Mouse (Mus musculus) cerebellum, adult 2 months (tissue): ENCODE measurements around the gene Ednra. TPM values are rescaled to one million over a fixed set of nuclear protein-coding genes. Genes with fewer than 3 reads are reported as not detected.

Experiments used
- DNase-seq, 2 experiments: peaks; one replicate each; pipeline ENCODE4 v3.0.0; 2021
- H3K27ac ChIP-seq: fragments of 200-500 bp; 2 replicates; pipeline ENCODE4 v1.5.1; 2012; ENCODE audit warnings: low read length, control low read depth, inconsistent platforms; ENCODE audit not compliant: insufficient read depth
- H3K27me3 ChIP-seq: fragments of 200-500 bp; 2 replicates; pipeline ENCODE4 v1.6.1; 2012; ENCODE audit warnings: inconsistent platforms, mild to moderate bottlenecking, low read length, moderate library complexity; ENCODE audit not compliant: control insufficient read depth, insufficient read depth
- H3K4me1 ChIP-seq: fragments of 200-500 bp; 2 replicates; pipeline ENCODE4 v1.6.1; 2011; ENCODE audit warnings: low read length; ENCODE audit not compliant: control insufficient read depth, insufficient read depth
- H3K4me3 ChIP-seq: fragments of 200-500 bp; replicated peaks from 2 replicates; pipeline ENCODE3; 2011; ENCODE audit warnings: mild to moderate bottlenecking, low read depth, low read length, control low read depth; ENCODE audit not compliant: insufficient read depth
- CTCF ChIP-seq: fragments of 200-500 bp; IDR thresholded peaks from 2 replicates; pipeline ENCODE4 v1.5.1; 2011; ENCODE audit warnings: low read depth, mild to moderate bottlenecking, control low read depth, low read length, moderate library complexity, borderline replicate concordance; ENCODE audit not compliant: insufficient read depth
- POLR2A ChIP-seq: fragments of 200-500 bp; IDR thresholded peaks from 2 replicates; pipeline ENCODE4 v1.6.1; 2011; ENCODE audit warnings: low read length, control low read depth, borderline replicate concordance; ENCODE audit not compliant: insufficient read depth
- WGBS: fragments of 180-500 bp; shearing (Covaris S2); methylation state at CpG from one replicate; pipeline ENCODE4 v1.1.7; 2018; 5-methylcytosine and 5-hydroxymethylcytosine counted together
- polyA plus RNA-seq: library from polyadenylated mRNA; depleted of rRNA; stranded (reverse); fragments of >200 nt; gene quantifications from 2 replicates; pipeline ENCODE4 v1.2.3, GENCODE M21; 2012; rRNA removed

The Ednra gene
- polyA plus RNA-seq, 1 experiment = 4.2 TPM

- H3K4me3 ChIP-seq = no peak overlapping the region
- H3K4me1 ChIP-seq = no peaks in the 10 kb centered on the region
- TF ChIP-seq POLR2A = no peak
- no peak for TF ChIP-seq CTCF
- no peak for DNase-seq
- H3K27ac ChIP-seq = no peak overlapping the region
- no peaks in the 10 kb centered on the region for H3K27me3 ChIP-seq
- WGBS = 56% methylated on average over 3 of the region's 3 CpGs
Measured at GRCm38 (mm10) chr8:77630691-77631090, 93.6 kb downstream of the Ednra start.

GRCm38 (mm10) chr8:77629858-77630537, 94.3 kb downstream of the Ednra start:
- H3K27me3 ChIP-seq = no peaks in the 10 kb centered on the region
- H3K4me3 ChIP-seq = no peak overlapping the region
- peak; percentile 45 to 65 for DNase-seq
- H3K4me1 ChIP-seq = no peaks in the 10 kb centered on the region
- TF ChIP-seq POLR2A (no peak), CTCF (peak; percentile 89)
- 16% methylated on average over 15 of the region's 15 CpGs for WGBS
- no peak overlapping the region for H3K27ac ChIP-seq

GRCm38 (mm10) chr8:77623677-77624209, 100.5 kb downstream of the Ednra start:
- H3K4me1 ChIP-seq = no peaks in the 10 kb centered on the region
- H3K27ac ChIP-seq = no peak overlapping the region
- no peak for DNase-seq
- no peak for TF ChIP-seq CTCF
- TF ChIP-seq POLR2A = no peak
- H3K27me3 ChIP-seq = no peaks in the 10 kb centered on the region
- H3K4me3 ChIP-seq = no peak overlapping the region
- WGBS = 48% methylated on average over 7 of the region's 7 CpGs

- 42% methylated on average over 2 of the region's 2 CpGs for WGBS
- Histone ChIP-seq H3K4me1 (no peaks in the 10 kb centered on the region), H3K27ac (no peak overlapping the region), H3K4me3 (no peak overlapping the region), H3K27me3 (no peaks in the 10 kb centered on the region)
- peak in 1 of 2 experiments; percentile 12 for DNase-seq
- TF ChIP-seq CTCF = no peak; the same call in 1 of the 2 replicates
- TF ChIP-seq POLR2A = no peak
Measured at GRCm38 (mm10) chr8:77617916-77618315, 106.3 kb downstream of the Ednra start.

Other genes with a start within 250 kb of the Ednra start
- 12.5 and 13.9 TPM in 2 replicates for gene Arhgap10, start 206.5 kb downstream of the Ednra start, polyA plus RNA-seq
- 22.7 and 23.2 TPM in 2 replicates for gene Prmt9, start 175.1 kb downstream of the Ednra start, polyA plus RNA-seq
- 79.2 and 80.8 TPM in 2 replicates for gene Tmem184c, start 113.8 kb downstream of the Ednra start, polyA plus RNA-seq